Mouse (Mus musculus) cortical plate, adult 2 months (tissue): Measurements from ENCODE around the gene Dock7.

ENCODE experiments used
- CTCF ChIP-seq: fragments of 200-500 bp; IDR thresholded peaks from 2 replicates; pipeline ENCODE4 v1.5.1; 2011; ENCODE audit warnings: mild to moderate bottlenecking, control low read depth, low read length; ENCODE audit not compliant: insufficient read depth; ENCODE audit errors: extremely low read depth
- POLR2A ChIP-seq: fragments of 200-500 bp; IDR thresholded peaks from 2 replicates; pipeline ENCODE4 v1.6.1; 2011; ENCODE audit warnings: mild to moderate bottlenecking, low read length, control low read depth; ENCODE audit not compliant: insufficient read depth; ENCODE audit errors: extremely low read depth

DNA sequence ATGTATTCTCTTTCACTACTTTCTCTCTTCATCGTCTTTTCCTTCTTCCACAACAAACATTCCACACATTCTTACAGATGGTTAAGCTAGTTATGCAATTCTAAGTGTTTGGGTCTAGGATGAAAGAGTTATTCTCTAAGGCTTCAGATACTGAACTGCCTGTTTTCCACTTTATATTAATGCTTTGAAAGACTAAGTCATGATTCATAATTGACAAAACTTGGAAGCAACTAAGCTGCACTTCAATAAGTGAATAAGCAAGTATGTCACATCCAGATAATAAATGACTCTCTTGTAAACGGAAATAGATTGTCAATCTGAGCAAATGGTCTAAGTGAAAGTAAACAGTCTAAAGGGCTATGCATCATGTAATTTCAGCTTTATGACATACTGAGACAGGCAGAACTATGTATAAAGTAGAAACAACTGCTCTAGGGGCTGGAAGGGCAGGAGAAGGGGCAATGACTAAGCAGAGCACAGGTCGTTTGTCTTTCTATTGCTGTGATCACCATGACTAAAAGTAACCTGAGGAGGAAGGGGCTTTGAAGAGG, 29.5 kb downstream of the Dock7 start:
- TF ChIP-seq CTCF (no peak), POLR2A (no peak)
